Mouse (Mus musculus) heart, adult 2 months (tissue): ENCODE data around the gene Lce3c.

Experiments used
- CTCF ChIP-seq: fragments of 200-600 bp; IDR thresholded peaks from 2 replicates; pipeline ENCODE4 v1.8.1; 2022; ENCODE audit warnings: antibody characterized with exemption, mild to moderate bottlenecking, moderate library complexity
- POLR2A ChIP-seq: fragments of 200-500 bp; IDR thresholded peaks from 2 replicates; pipeline ENCODE4 v1.6.1; 2011; ENCODE audit warnings: mild to moderate bottlenecking, low read depth, low read length, control low read depth; ENCODE audit not compliant: insufficient read depth

GRCm38 (mm10) chr3:92978484-92978883, 34.2 kb downstream of the Lce3c start:
- TF ChIP-seq CTCF (no peak), POLR2A (no peak)
